Comparison of ENCODE assay signal across 32 mouse cellular contexts in genomic region chr17:83667934-83668690, GRCm38 (mm10). TPM values are rescaled to one million over a fixed set of nuclear protein-coding genes. Genes with fewer than 3 reads are reported as not detected.
DNase-seq lines count a peak whose midpoint lies in the region.
"Had no signal": no experiment of that assay in that cellular context is flagged by ENCODE, and none has a peak within 500 bp of the region (broad histone marks: within the 10 kb centered on the region; RNA-seq: fewer than 3 reads in every experiment).

No protein-coding gene starts in this region.

- no peak overlapping the region for H3K27ac ChIP-seq in heart, embryonic 10.5 days
- H3K27ac ChIP-seq: forebrain, embryonic 10.5 days; forebrain, embryonic 13.5 days; heart, embryonic 15.5 days; hindbrain, embryonic 14.5 days; hindbrain, postnatal 0 days had no signal

- H3K36me3 ChIP-seq in heart, embryonic 10.5 days = no peaks in the 10 kb centered on the region
- H3K36me3 ChIP-seq: forebrain, embryonic 10.5 days; heart, embryonic 12.5 days; heart, embryonic 15.5 days had no signal

- intact Hi-C loops in heart, postnatal 36 days (cut with DNase I) = no loop called here

- H3K9me3 ChIP-seq in heart, embryonic 10.5 days = no peaks in the 10 kb centered on the region
- H3K9me3 ChIP-seq: forebrain, embryonic 10.5 days; heart, embryonic 12.5 days; heart, embryonic 15.5 days had no signal

- no peak overlapping the region for H3K4me3 ChIP-seq in heart, embryonic 10.5 days
- H3K4me3 ChIP-seq: forebrain, embryonic 10.5 days; forebrain, embryonic 13.5 days; heart, embryonic 12.5 days; heart, embryonic 15.5 days had no signal

- WGBS in heart, embryonic 10.5 days = 68% methylated on average over 3 of the region's 3 CpGs

- H3K4me1 ChIP-seq in heart, embryonic 10.5 days = 0 out of 2 replicates have a peak, but pooled peaks cover 5% of the 10 kb centered on the region
- H3K4me1 ChIP-seq: forebrain, embryonic 13.5 days; heart, embryonic 15.5 days had no signal

- H3K27me3 ChIP-seq in heart, embryonic 10.5 days (ENCODE audit: insufficient read depth, poor library complexity, severe bottlenecking) = no peaks in the 10 kb centered on the region
- H3K27me3 ChIP-seq: forebrain, embryonic 13.5 days; heart, embryonic 12.5 days; heart, embryonic 15.5 days had no signal

- DNase-seq in 416B (ENCODE audit: low read depth) (peak; percentile 4), A20 (ENCODE audit: low read depth, low spot score) (peak; percentile 45), ES-CJ7 (ENCODE audit: low read depth, low spot score) (peak; percentile 85), ZHBTc4 (ENCODE audit: low read depth, low spot score) (peak; percentile 72)
- no peak for DNase-seq in urinary bladder, adult 2 months (ENCODE audit: low spot score)
- DNase-seq in lung, adult 18-20 months = no peak
- no peak for DNase-seq in heart, embryonic 10.5 days (ENCODE audit: low spot score)
- DNase-seq in heart, postnatal 36 days = no peak
- DNase-seq: adrenal gland, adult 2 months; adrenal gland, postnatal 14 days; B cell, adult 2 months; cerebellum, adult 11 months; cerebellum, adult 2 months; cerebellum, adult 9-11 months; cerebellum, postnatal 36 days; gastrocnemius, postnatal 10 days; gastrocnemius, postnatal 36 days; heart, adult 11 months; heart, postnatal 10 days; heart, postnatal 4 days had no signal

RNA-seq across cellular contexts. Expression of gene Kcng3, which starts 36.4 kb away (rescaled TPM):
- polyA plus RNA-seq in urinary bladder, adult 2 months (2012; rRNA removed) = 2.0 and 2.6 TPM in 2 replicates
- not detected in 2 replicates for polyA plus RNA-seq in heart, embryonic 10.5 days (2016; fragmentation: Nextera tagmentation; extraction: Ambion mirVana)
- under 1 TPM in 1 of 2 experiments, not detected in 1; 0.08 TPM for total RNA-seq in heart, postnatal 36 days (2021)
- total RNA-seq: gastrocnemius, adult 18-20 months; gastrocnemius, postnatal 36 days; heart, postnatal 10 days; heart, postnatal 4 days; MEL had no signal
- polyA plus RNA-seq: embryonic facial prominence, embryonic 11.5 days; embryonic facial prominence, embryonic 14.5 days; forebrain, embryonic 10.5 days; forebrain, embryonic 13.5 days; heart, embryonic 12.5 days; heart, embryonic 15.5 days; inflammation-experienced regulatory T-cells, adult 6 months; intestine, embryonic 16.5 days had no signal

RNA-seq across cellular contexts. Expression of gene Mta3, which starts 37.9 kb away (rescaled TPM):
- 76.8 and 82.9 TPM in 2 replicates for polyA plus RNA-seq in urinary bladder, adult 2 months (2012; rRNA removed)
- 45.7 and 50.5 TPM in 2 replicates for polyA plus RNA-seq in heart, embryonic 10.5 days (2016; fragmentation: Nextera tagmentation; extraction: Ambion mirVana)
- total RNA-seq in heart, postnatal 36 days (2021) = 10 to 100 TPM; 22.2 to 22.4 TPM

Comparison
In these comparisons a context has a peak if more than half of its experiments do, and no peak if none do; other contexts are left out.
1. DNase-seq: peak in 416B (single experiment), A20 (single experiment), ES-CJ7 (single experiment) and ZHBTc4 (single experiment); none in urinary bladder, adult 2 months (single experiment), lung, adult 18-20 months (0 of 2), heart, embryonic 10.5 days (single experiment) and heart, postnatal 36 days (0 of 2).